8 mouse cellular contexts compared by ENCODE assay signal in genomic region chr7:72400056-72400455, GRCm38 (mm10).
DNase-seq lines count a peak whose midpoint lies in the region; ATAC-seq and TF ChIP-seq lines count a peak whose summit lies in the region.

No protein-coding gene starts in this region.

- TF ChIP-seq CTCF in forebrain, postnatal 0 days (IDR thresholded peaks at IDR 0.05; ENCODE audit: low read depth), result peak; percentile 98
- peak; percentile 94 for TF ChIP-seq CTCF in intestine, postnatal 0 days (IDR thresholded peaks at IDR 0.05; ENCODE audit: low read depth)

- H3K27me3 ChIP-seq in forebrain, postnatal 0 days (ENCODE audit: insufficient read depth, low read length), result no peaks in the 10 kb centered on the region
- no peaks in the 10 kb centered on the region for H3K27me3 ChIP-seq in intestine, postnatal 0 days (replicated peaks; ENCODE audit: control insufficient read depth, insufficient read depth, low read length)

- no peaks in the 10 kb centered on the region for H3K9me3 ChIP-seq in forebrain, postnatal 0 days (ENCODE audit: low read length)
- no peaks in the 10 kb centered on the region for H3K9me3 ChIP-seq in intestine, postnatal 0 days (ENCODE audit: control insufficient read depth)

- H3K4me2 ChIP-seq in forebrain, postnatal 0 days (ENCODE audit: low read depth), result no peak overlapping the region
- no peak overlapping the region for H3K4me2 ChIP-seq in intestine, postnatal 0 days (replicated peaks; ENCODE audit: low read depth)

- no peaks in the 10 kb centered on the region for H3K36me3 ChIP-seq in forebrain, postnatal 0 days (ENCODE audit: insufficient read depth)
- no peaks in the 10 kb centered on the region for H3K36me3 ChIP-seq in intestine, postnatal 0 days (ENCODE audit: control insufficient read depth, insufficient read depth)

- intact Hi-C loops in left cerebral cortex, postnatal 36 days (cut with DNase I), result loop anchor here (1.0 to 5.0 kb wide), 4 partner anchors 977 to 1082 kb away; no protein-coding TSS in a partner anchor

- peak; percentile 69 for ATAC-seq in forebrain, postnatal 0 days
- ATAC-seq in intestine, postnatal 0 days, result no peak
- ATAC-seq in activated CD4-positive, CD25-positive, alpha-beta regulatory T cell, adult 4 months, result no peak

- H3K9ac ChIP-seq in forebrain, postnatal 0 days, result no peak overlapping the region
- H3K9ac ChIP-seq in intestine, postnatal 0 days (ENCODE audit: low read depth, low read length), result no peak overlapping the region

- H3K4me3 ChIP-seq in forebrain, postnatal 0 days (ENCODE audit: low read depth, low read length), result no peak overlapping the region
- H3K4me3 ChIP-seq in intestine, postnatal 0 days (ENCODE audit: low read depth, low read length), result no peak overlapping the region

- no peaks in the 10 kb centered on the region for H3K4me1 ChIP-seq in forebrain, postnatal 0 days (ENCODE audit: insufficient read depth)
- no peaks in the 10 kb centered on the region for H3K4me1 ChIP-seq in intestine, postnatal 0 days (replicated peaks; ENCODE audit: control insufficient read depth, insufficient read depth, low read length)

- no peak overlapping the region for H3K27ac ChIP-seq in forebrain, postnatal 0 days (ENCODE audit: low read depth, low read length)
- no peak overlapping the region for H3K27ac ChIP-seq in intestine, postnatal 0 days (ENCODE audit: low read depth, low read length)

- DNase-seq in urinary bladder, postnatal 14 days (ENCODE audit: low spot score), result peak; percentile 65
- DNase-seq in urinary bladder, postnatal 10 days (ENCODE audit: low spot score), result no peak
- DNase-seq in cerebellum, adult 11-12 months, result peak; percentile 28
- DNase-seq in forebrain, postnatal 0 days, result peak; percentile 87
- peak; percentile 7 to 39 for DNase-seq in left cerebral cortex, postnatal 36 days (ENCODE audit: low spot score in 2 of 2)
- DNase-seq in ovary, postnatal 36 days (ENCODE audit: low spot score), result peak; percentile 15
